Mouse (Mus musculus): ENCODE data around the gene Mrpl1. TPM values are rescaled to one million over a fixed set of nuclear protein-coding genes. Genes with fewer than 3 reads are reported as not detected.

The Mrpl1 gene
- 10 to 100 TPM; 15.0 to 15.3 TPM for total RNA-seq (2021)
- long read RNA-seq, transcript Mrpl1-201 (9 exons, 3,431 nt): major isoform, 24 of 29 reads
- long read RNA-seq, partial matches to known transcripts: 0 of 29 reads
- long read RNA-seq, other reads (novel, unspliced or antisense): 5 of 29 reads

DNA sequence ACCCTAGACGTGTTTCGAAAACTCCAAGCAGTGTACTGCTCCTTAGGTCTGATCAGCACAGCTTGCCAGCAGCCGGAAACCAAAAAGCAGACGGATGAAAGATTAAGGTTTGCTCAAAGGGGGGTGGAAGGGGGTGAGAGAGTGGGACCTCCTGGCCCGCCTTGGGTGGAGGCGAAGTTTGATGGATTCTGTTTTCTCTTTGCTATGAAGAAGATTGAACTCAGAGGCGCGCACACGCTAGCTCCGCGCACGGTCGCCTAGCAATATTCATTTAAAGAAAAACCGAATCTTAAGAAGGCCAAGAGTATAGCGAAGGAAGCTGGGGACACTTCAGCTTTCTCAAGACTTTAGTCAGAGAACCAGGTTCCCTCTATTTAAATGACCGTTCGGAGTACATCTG lies at the start of gene Mrpl1:
Gene Mrpl1 (plus strand): TSS at position 35 of the 400 bp plus-strand sequence.
- DNase-seq (ENCODE audit: low spot score in 2 of 2): peak; percentile 23 to 41

DNA sequence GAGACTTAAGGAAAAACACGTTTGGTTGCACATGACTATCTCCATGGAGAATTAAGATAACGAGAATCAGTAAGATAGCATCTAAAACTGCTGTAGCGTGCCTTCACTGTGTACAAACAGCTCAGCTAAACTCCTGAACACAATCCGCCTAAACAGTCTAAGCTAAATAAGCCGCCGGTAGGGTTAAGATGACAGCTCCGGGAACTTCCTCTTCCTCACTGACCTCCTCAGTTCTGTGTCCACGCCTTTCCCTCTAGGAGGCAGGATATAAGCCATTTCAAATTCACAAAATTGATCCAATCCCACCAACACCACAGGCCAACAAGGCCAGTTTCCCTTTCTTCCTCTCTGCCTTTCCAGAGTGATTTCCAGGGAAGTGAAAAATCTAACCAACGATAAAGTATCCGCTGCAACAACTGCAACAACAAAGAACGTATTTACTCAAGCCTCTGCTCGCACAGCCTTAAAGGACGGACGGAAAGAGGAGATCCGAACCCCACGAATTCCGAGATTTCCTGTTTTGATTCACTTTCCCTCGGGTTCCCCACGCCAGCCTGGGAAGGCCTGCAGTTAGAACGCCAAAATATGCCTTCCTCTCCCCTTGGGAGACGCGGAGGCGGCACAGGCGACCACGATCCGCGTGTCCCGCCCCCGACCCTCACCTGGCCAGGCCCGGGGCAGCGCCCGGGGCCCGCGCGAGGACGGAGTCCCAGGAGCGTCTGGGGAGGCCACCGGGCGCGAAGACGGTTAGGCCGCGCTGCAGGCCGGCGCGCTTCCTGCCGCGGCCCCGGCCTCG lies 48.6 kb upstream of the Mrpl1 start:
- DNase-seq (ENCODE audit: low spot score in 2 of 2): peak; percentile 38 to 43

DNA sequence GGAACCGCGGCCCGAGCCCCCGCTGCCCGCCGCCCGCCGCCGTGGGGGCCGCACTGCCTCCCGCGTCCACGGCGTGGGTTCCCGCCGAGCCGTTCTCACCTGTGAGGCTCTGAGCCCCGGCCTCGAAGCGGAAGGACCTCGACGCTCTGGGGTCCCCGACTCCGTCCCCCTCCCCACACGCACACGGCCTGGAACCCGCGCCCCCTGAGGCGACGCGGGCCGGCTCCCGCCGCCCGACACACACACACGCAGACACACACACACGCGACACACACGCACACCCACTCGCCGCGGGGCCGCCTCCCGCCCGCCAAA lies 48.1 kb upstream of the Mrpl1 start:
- DNase-seq (ENCODE audit: low spot score in 2 of 2): no peak

DNA sequence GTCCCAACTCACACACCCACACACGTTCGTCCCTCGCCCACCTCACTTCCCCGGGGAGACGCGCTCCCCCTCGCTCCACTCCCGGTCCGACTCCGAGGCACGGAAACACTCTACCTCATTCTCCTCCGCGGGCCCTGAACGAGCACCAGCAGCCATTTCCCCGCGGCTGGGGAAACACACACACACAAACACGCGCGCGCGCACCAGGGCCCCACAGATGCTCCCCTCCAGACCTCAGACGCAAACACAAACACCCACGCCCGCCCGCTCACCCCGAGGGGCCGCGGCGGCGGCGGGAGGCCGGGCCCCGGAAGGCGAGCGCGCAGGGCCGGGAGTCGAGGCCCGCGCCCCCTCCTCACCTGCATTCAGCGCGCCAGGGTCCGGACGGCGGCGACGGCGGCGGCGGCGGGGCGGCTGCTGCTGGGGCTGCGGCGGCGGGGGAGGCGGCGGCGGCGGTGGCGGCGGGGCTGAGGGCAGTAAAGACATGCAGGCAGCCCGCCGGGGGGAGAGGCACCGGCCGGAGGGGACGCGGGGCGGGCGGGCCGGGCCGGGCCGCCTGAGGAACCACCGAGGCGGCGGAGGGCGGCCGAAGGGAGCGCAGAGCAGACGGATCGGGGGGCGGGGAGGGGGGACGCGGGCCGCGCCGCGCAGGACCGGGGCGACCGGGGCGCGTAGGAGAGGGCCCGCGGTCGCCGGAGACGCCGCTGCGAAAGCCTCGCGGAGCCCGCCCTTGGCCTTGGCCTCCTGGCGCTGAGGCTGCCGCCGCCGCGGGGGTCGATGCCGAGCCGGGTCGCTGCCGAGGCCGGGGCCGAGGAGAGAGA lies 47.5 kb upstream of the Mrpl1 start:
- DNase-seq (ENCODE audit: low spot score in 2 of 2): peak; percentile 71 to 79

DNA sequence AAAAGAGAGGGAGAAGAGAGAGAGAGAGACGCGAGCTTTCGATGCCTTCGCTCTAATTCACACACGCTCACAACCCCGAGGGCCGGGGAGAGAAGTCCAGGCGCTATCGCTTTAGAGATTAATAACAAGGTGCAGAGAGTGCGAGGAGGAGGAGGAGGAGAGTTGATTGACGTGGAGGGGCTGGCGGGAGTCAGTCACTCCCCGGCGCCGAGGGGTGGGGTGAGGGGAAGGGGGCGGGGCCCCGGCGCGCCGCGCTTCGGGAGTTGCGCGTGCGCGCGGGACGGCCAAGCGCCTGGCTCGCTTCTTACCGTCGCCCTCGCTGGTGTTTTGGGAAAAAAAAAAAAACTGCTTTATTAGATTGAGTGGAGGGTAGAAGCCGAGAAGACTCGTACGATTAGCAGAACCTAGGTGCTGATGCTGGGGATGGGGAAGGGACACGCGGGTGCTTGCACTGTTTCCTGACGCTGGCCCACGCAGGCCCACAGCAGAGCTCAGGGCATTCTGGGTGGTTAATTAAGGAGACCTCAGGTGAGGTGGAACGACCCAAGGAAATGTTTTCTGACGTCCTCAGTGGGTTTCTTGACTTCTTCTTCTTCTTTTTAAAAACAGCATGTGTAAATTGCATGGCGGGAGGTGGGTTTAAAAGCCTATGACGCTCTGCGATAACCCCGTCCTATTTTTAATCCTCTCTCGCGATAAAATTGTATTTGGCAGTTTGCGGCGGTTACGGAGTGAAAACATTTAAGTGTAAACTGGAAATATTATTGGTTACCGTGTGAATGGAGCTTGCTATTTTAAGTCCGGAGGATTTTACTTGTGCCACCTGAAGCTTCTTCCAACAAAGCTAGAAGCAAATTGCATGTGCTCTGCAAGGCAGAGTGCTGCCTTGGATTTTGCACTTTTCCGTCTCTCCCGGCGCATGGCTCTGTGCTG lies 46.6 kb upstream of the Mrpl1 start:
- DNase-seq (ENCODE audit: low spot score in 2 of 2): peak; percentile 77 to 85

DNA sequence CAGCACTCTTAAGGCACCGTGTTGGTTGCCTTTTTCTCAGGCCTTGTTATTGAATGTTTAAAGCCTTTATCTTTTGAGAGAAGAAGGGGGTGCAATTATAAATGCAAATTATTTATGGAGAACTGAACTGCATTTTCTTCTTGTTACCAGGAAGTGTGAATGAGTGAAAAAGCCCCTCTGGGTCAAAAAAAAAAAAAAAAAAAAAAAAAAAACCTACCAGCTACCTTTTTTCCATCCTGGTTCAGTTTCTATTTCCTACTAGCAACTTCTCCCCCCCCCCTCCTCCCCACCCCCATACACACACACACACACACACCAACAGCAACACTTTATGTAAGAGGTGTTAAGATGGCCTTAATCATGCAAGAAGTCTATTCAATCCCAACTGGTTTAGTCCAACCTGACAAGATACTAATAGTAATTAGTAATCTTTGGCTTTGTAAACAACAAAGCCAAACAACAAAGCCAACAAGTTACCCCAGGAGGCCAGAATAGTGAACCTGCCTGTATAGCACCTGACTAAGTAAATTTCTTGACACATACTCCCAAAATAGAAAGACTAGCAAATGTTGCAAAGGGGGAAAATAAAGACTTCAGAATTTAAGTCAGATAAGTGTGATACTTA lies 45.8 kb upstream of the Mrpl1 start:
- no peak for DNase-seq (ENCODE audit: low spot score in 2 of 2)

DNA sequence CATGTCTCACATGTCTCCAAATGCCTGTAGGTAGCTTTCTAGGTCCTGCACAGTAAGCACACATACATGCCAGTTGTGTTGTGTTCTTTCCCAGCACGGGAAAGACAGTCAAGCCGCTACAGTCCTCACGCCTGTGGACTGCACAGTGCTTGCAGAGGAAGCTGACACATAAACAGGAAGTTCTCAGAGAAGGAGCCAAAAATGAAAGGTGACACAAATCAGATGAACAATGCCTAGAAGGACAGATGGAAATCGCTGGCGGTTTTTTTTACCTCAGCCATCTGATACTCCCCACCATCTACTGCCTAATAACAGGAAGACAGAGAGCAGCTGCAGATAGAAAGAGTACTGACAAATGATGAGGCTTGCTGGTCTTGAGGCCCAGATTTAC lies 45.3 kb upstream of the Mrpl1 start, which contains the start of gene Cnot6l:
Gene Cnot6l (minus strand): TSS at position 151 of the 391 bp plus-strand sequence.
- DNase-seq (ENCODE audit: low spot score in 2 of 2): no peak

DNA sequence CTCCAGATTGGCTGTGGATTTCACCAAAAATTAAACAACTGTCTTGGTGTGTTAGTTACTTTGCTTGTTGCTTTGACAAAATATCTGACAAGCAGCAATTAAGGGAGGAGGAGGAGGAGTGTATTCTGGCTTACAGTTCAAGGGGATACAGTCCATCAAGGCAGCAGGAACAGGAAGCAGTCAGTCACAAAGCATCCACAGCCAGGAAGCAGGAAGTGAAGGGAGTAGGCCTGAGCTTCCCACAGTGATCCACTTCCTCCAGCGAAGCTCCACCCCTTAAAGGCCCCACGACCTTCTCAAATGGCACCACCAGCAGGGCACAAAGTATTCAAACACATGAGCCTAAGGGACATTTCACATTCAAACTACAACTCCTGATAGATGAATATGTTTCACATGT lies 42.5 kb upstream of the Mrpl1 start:
- DNase-seq (ENCODE audit: low spot score in 2 of 2): no peak

DNA sequence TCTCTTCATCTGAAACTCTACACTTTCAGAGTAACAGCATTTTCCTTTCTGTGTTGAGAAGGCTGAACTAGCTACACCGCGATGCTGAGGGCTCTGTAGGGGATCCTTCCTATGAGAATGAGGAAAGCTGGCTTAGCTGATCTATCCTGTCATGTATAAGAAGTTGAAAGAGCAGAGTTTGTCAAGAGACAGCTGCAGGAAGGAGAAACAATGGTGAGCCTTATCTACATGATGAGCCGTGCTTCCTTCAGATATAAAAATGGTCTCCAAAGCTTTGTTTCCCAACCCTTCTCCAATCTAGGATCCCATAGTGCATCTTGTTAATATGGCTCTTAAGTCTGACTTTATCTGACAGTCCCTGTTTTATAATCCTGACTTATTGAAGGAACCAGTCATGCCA lies 38.9 kb upstream of the Mrpl1 start:
- no peak for DNase-seq (ENCODE audit: low spot score in 2 of 2)

DNA sequence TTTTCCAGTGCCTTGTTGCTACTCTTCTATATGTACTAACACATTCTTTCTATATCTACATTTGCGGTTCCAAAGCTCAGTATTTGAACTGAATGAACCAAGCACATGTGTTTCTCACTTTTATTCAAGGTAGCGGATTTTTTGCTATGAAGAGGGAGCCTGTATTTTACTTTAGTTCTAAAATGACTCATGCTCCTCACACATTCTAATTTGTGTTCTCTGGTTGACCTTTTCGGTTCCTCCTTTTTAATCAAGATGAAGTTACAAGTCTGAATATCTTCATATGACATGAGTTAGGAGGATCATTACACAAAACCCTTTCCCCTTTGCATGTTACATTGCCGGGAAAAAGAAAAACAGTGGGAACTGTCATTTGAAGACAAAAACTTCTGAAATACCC lies 37.5 kb upstream of the Mrpl1 start:
- no peak for DNase-seq (ENCODE audit: low spot score in 2 of 2)

DNA sequence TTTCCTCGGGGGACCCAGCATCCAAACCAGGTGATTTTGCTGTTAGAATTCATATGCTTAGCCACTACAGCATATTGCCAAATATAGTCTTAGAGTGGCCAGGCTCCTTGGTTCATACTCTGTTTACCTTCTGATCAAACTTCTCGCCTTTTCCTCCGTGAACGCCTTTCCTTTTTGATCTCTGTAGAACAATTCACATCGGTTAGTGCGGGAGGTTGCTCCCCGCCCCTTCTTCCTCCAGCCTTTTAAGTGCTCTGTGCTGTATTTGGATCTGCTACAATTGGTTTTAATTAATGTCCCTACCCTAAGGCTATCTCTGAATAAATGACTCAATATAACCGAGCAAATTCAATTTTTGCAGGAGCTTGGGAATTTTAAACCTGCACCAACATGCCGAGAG lies 33.2 kb upstream of the Mrpl1 start:
- no peak for DNase-seq (ENCODE audit: low spot score in 2 of 2)

DNA sequence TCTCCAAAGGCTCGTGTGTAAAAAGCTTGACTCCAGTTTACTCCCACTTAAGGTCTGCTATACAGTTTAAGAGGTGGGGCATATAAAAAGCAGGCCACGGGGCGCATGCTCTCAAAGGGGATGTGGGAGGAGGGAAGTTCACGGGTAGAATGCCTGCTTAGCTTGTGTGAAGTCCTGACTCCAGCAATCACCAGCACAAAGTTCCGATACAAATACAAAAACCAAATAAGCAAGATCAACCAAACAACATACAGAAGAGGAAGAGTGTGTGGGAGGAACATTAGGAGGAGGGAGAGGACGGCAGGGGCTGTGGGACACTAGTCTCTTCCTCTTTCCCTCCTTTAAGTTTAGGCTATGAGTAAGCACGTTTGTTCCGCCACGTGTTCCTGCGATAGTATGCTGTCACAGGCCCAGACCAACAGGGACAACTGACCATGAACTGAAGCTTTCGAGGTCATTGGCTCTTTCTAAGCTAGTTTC lies 32.4 kb upstream of the Mrpl1 start:
- no peak for DNase-seq (ENCODE audit: low spot score in 2 of 2)

DNA sequence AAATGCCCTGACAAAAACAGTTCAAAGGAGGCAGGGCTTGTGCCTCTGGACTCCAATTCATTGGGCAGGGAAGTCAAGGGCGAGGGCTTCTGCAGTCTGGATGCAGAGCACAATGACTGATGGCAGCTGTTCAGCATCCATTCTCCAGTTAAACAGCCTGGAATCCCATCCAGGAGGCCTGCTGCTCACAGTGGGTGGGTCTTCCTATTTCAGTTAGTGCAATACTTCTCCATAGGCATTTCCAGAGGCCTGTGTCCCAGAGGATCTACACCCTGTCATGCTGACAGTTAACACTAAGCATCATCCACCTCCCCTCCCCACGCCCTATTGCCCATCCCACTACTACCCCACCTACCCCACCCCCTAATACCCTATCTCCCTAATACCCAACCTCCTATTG lies 26.1 kb upstream of the Mrpl1 start:
- no peak for DNase-seq (ENCODE audit: low spot score in 2 of 2)

DNA sequence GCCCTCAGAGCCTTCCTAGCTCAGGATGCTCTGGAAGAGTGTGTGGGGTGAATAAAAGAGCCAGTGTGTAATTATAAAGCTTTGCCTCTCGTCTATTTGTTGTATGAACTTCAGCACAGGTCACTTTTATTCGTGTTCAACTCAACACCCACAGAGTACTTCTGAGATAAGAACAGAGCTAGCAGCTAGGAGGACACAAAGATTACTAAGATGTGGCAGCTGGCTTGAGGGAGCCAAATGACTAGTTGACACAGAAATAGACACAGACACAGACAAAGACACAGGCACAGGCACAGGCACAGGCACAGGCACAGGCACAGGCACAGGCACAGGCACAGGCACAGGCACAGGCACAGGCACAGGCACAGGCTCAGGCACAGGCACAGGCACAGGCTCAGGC lies 25.3 kb upstream of the Mrpl1 start:
- DNase-seq (ENCODE audit: low spot score in 2 of 2): no peak

DNA sequence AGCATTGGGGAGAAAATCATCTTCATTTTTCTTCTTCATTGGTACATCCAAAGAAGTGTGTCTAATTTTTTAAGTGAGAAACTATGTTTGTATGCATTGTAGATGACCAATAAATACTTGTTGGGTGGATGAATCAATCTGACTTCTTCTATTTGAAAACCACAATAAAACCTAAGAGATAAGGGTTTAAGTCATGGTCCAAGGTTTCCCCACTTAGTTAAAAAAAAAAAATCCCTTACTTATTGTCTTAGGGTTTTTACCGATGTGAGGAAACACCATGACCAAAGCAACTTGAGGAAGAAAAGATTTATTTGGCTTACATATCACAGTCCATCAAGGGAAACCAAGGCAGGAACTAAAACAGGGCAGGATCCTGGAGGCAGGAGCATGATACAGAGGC lies 19.5 kb upstream of the Mrpl1 start:
- DNase-seq (ENCODE audit: low spot score in 2 of 2): no peak

DNA sequence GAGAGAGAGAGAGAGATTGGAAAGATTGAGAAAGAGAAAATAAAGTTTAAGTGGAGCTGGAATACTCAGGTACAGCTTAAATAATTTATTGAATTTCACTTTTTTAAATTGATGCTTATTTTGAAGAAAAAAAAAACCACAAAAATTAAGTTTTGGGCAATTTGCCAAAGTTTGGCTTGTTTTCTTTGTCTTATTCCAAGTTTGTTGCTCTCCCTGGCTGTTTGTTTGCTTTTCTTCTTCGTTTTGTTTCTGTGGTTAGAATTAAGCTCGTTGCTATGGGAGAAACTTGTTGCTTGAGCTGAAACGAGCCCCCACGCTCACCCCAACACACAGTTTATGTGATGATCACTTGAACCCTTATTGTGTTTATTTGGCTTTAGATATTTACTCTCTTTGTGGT lies 18.0 kb upstream of the Mrpl1 start:
- no peak for DNase-seq (ENCODE audit: low spot score in 2 of 2)

DNA sequence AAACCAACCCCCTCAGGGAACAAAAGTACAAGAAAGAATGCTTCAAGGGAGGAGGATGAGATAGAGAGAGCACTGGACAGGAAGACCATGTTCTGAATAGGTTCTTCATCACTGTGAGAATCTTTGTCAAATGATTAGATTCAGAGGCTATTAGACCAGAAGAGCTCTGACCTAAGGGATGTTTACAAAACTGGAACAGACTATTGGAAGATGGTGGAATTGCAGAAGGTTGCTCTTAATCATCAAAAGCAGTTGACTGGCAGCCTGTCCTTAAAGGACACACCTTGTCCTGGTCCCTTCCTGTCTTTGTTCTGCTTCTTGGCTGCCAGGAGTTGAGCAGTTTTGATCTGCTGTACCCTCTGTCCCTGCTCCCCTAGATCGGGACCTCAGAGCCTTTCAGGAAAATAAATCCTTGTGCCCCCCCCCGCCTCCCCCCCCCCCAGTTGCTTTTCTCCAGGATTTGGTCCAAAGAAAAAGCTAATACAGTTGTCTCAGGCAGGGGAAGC lies 12.7 kb upstream of the Mrpl1 start:
- no peak for DNase-seq (ENCODE audit: low spot score in 2 of 2)

DNA sequence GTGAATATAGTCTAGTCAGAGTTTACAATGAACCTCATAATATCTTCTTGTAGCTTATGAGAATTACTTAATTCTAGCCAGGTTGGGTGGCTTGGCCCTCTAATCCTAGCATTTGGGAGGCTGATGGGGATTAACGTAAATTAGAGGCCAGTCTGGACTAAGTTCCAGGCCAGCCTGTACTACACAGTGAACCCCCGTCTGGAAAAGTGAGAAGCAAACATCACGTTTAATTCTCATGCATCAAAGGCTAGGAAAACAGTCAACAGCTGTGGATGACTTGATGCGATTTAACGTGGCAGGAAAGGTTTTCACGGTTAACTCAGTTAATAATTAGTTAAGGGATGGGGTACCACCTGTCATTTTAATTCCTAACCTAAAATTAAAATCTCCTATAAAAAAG lies 11.0 kb upstream of the Mrpl1 start:
- no peak for DNase-seq (ENCODE audit: low spot score in 2 of 2)

DNA sequence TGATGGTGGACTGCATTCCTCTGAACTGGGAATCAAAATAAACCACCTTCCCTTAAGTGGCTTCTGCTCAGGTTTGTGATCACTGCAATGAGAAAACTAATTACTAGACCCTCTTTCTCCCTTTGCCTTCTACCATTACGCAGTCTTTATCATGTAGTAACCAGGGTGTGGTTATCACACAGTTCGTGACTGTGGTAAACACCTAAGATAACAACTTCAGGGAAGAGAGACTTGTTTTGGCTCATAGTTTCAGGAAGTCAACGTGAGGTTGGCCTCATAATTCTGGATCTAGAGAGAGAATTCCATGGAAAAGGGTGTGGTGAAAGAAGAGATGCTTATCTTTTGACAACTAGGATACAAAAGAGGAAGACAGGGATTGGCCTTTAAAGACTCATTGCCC lies 9.0 kb upstream of the Mrpl1 start:
- DNase-seq (ENCODE audit: low spot score in 2 of 2): no peak

DNA sequence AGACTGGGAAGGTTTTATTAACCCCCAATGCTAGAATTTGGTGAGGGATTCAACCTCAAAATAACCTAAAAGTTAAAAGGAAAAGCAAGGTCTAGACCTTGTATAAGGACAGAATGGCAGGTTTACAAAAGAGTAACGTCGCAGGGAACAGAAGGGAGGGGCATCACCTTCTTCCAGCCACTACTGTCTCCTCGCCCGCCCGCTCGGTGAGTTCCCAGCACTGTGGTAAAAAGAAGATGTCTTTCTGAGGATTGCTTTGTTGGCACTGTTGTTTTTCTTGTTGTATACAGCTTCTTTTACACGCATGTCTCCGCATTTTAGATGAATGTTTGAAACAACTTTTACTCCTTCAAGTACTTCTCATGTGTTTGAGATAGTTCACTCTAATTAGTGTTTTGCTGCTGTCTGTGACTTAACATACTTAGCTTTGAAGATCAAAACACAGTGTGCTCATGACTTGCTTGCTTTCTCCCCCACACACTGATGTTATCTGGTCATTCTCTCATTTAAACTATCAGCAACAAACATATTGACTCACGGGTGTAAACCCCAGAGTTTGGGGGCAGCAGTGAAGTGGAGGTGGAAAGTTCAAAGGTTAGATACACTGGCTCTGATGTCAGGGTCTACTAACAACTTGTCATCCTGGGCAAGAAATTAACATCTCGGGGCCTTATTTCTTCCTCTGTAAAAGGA lies 7.7 kb upstream of the Mrpl1 start:
- no peak for DNase-seq (ENCODE audit: low spot score in 2 of 2)

All from layer of hippocampus, postnatal 10 days (tissue).